Mouse (Mus musculus): ENCODE measurements around the gene Tmem182. TPM values are rescaled to one million over a fixed set of nuclear protein-coding genes. Genes with fewer than 3 reads are reported as not detected.
A peak's percentile ranks its signal among the peaks of the same experiment; 100 is the strongest.

The Tmem182 gene
- polyA plus RNA-seq, 1 experiment from 2014 or later, result 17.7 TPM

GRCm38 (mm10) chr1:40856846-40857636 is 51.6 kb downstream of the Tmem182 start:
- Histone ChIP-seq H3K4me1 (ENCODE audit: control insufficient read depth, insufficient read depth, low read length) (no peaks in the 10 kb centered on the region), H3K27ac (ENCODE audit: low read depth, low read length) (no peak overlapping the region), H3K36me3 (ENCODE audit: control insufficient read depth, insufficient read depth, low read length) (no peaks in the 10 kb centered on the region), H3K9me3 (replicated peaks; ENCODE audit: control insufficient read depth, low read length) (no peaks in the 10 kb centered on the region), H3K4me2 (no peak overlapping the region), H3K27me3 (ENCODE audit: control insufficient read depth, insufficient read depth, low read length) (no peaks in the 10 kb centered on the region), H3K4me3 (ENCODE audit: low read depth, low read length) (no peak overlapping the region), H3K9ac (ENCODE audit: low read depth, low read length) (no peak overlapping the region)
- ATAC-seq (replicated peaks; ENCODE audit: insufficient number of reproducible peaks, low FRiP score, low TSS enrichment), result no peak
- WGBS (ENCODE audit: insufficient replicate concordance), result 65% methylated on average over 4 of the region's 4 CpGs

DNA sequence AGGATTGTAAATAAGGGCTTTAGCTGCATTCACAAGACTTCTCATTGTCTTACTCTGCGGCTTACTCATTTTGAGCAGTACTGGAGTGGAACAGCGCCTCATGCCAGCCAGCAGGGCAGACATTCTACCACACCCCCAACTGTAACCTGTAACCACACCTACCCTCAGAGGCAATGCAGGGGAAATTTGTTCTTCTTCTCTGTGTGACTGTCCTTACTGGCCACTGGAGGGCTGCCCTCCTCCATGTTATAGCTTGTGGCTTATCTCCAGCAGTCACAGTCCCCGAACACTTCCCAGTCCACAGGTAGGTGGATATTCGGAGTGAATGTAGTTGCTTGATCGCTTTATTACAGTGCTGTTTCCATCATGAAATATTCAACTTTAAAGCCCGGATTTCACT is 59.6 kb downstream of the Tmem182 start:
- H3K4me2 ChIP-seq, result no peak overlapping the region
- H3K36me3 ChIP-seq (ENCODE audit: control insufficient read depth, insufficient read depth, low read length), result no peaks in the 10 kb centered on the region
- H3K27ac ChIP-seq (ENCODE audit: low read depth, low read length), result no peak overlapping the region
- H3K4me1 ChIP-seq (ENCODE audit: control insufficient read depth, insufficient read depth, low read length), result no peaks in the 10 kb centered on the region
- WGBS (ENCODE audit: insufficient replicate concordance), result 69% methylated on average over 6 of the region's 6 CpGs
- ATAC-seq (replicated peaks; ENCODE audit: insufficient number of reproducible peaks, low FRiP score, low TSS enrichment), result no peak
- H3K4me3 ChIP-seq (ENCODE audit: low read depth, low read length), result no peak overlapping the region
- H3K9me3 ChIP-seq (replicated peaks; ENCODE audit: control insufficient read depth, low read length), result no peaks in the 10 kb centered on the region
- no peak overlapping the region for H3K9ac ChIP-seq (ENCODE audit: low read depth, low read length)
- no peaks in the 10 kb centered on the region for H3K27me3 ChIP-seq (ENCODE audit: control insufficient read depth, insufficient read depth, low read length)

GRCm38 (mm10) chr1:40867106-40867505 is 61.7 kb downstream of the Tmem182 start:
- H3K4me3 ChIP-seq (ENCODE audit: low read depth, low read length), result no peak overlapping the region
- no peaks in the 10 kb centered on the region for H3K36me3 ChIP-seq (ENCODE audit: control insufficient read depth, insufficient read depth, low read length)
- H3K9ac ChIP-seq (ENCODE audit: low read depth, low read length), result no peak overlapping the region
- H3K4me2 ChIP-seq, result no peak overlapping the region
- no peak overlapping the region for H3K27ac ChIP-seq (ENCODE audit: low read depth, low read length)
- WGBS (ENCODE audit: insufficient replicate concordance), result 80% methylated on average over 3 of the region's 3 CpGs
- no peaks in the 10 kb centered on the region for H3K27me3 ChIP-seq (ENCODE audit: control insufficient read depth, insufficient read depth, low read length)
- H3K4me1 ChIP-seq (ENCODE audit: control insufficient read depth, insufficient read depth, low read length), result no peaks in the 10 kb centered on the region
- H3K9me3 ChIP-seq (replicated peaks; ENCODE audit: control insufficient read depth, low read length), result no peaks in the 10 kb centered on the region
- no peak for ATAC-seq (replicated peaks; ENCODE audit: insufficient number of reproducible peaks, low FRiP score, low TSS enrichment)

GRCm38 (mm10) chr1:40867651-40868050 is 62.2 kb downstream of the Tmem182 start:
- Histone ChIP-seq H3K9me3 (replicated peaks; ENCODE audit: control insufficient read depth, low read length) (no peaks in the 10 kb centered on the region), H3K4me2 (no peak overlapping the region), H3K9ac (ENCODE audit: low read depth, low read length) (no peak overlapping the region), H3K36me3 (ENCODE audit: control insufficient read depth, insufficient read depth, low read length) (no peaks in the 10 kb centered on the region), H3K27me3 (ENCODE audit: control insufficient read depth, insufficient read depth, low read length) (no peaks in the 10 kb centered on the region), H3K27ac (ENCODE audit: low read depth, low read length) (no peak overlapping the region), H3K4me3 (ENCODE audit: low read depth, low read length) (no peak overlapping the region), H3K4me1 (ENCODE audit: control insufficient read depth, insufficient read depth, low read length) (no peaks in the 10 kb centered on the region)
- ATAC-seq (replicated peaks; ENCODE audit: insufficient number of reproducible peaks, low FRiP score, low TSS enrichment), result no peak
- 80% methylated on average over 2 of the region's 2 CpGs for WGBS (ENCODE audit: insufficient replicate concordance)

GRCm38 (mm10) chr1:40873760-40874455 is 68.5 kb downstream of the Tmem182 start:
- ATAC-seq (replicated peaks; ENCODE audit: insufficient number of reproducible peaks, low FRiP score, low TSS enrichment), result no peak
- WGBS (ENCODE audit: insufficient replicate concordance), result 59% methylated on average over 10 of the region's 10 CpGs
- Histone ChIP-seq H3K9ac (ENCODE audit: low read depth, low read length) (no peak overlapping the region), H3K4me3 (ENCODE audit: low read depth, low read length) (no peak overlapping the region), H3K27ac (ENCODE audit: low read depth, low read length) (no peak overlapping the region), H3K4me2 (peak overlapping the region; percentile 27), H3K27me3 (ENCODE audit: control insufficient read depth, insufficient read depth, low read length) (no peaks in the 10 kb centered on the region), H3K9me3 (replicated peaks; ENCODE audit: control insufficient read depth, low read length) (no peaks in the 10 kb centered on the region), H3K36me3 (ENCODE audit: control insufficient read depth, insufficient read depth, low read length) (no peaks in the 10 kb centered on the region), H3K4me1 (ENCODE audit: control insufficient read depth, insufficient read depth, low read length) (no peaks in the 10 kb centered on the region)

GRCm38 (mm10) chr1:40874456-40875375 is 69.3 kb downstream of the Tmem182 start:
- 68% methylated on average over 26 of the region's 26 CpGs for WGBS (ENCODE audit: insufficient replicate concordance)
- Histone ChIP-seq H3K4me3 (ENCODE audit: low read depth, low read length) (no peak overlapping the region), H3K9ac (ENCODE audit: low read depth, low read length) (no peak overlapping the region), H3K36me3 (ENCODE audit: control insufficient read depth, insufficient read depth, low read length) (no peaks in the 10 kb centered on the region), H3K4me2 (peak overlapping the region; percentile 27), H3K4me1 (ENCODE audit: control insufficient read depth, insufficient read depth, low read length) (no peaks in the 10 kb centered on the region), H3K27me3 (ENCODE audit: control insufficient read depth, insufficient read depth, low read length) (no peaks in the 10 kb centered on the region), H3K9me3 (replicated peaks; ENCODE audit: control insufficient read depth, low read length) (no peaks in the 10 kb centered on the region), H3K27ac (ENCODE audit: low read depth, low read length) (no peak overlapping the region)
- ATAC-seq (replicated peaks; ENCODE audit: insufficient number of reproducible peaks, low FRiP score, low TSS enrichment), result no peak

DNA sequence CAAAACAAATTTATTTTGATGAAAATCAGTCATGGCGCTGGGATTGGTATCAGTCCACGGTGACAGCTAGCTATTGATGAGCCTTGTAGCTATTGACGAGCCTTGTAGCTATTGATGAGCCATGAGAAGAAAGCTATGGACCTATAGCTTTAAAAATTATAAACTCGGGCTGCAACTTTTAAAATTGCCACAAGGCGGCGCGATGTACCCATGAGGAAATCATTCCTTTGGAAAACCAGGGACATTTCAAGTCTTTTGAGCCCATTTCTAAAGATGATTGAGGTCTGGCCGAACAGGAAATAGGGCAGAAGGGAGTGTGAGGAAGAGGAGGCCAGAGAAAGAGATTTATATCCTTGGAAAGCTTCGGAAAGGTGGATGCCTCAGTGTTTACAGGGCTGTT is 73.7 kb downstream of the Tmem182 start:
- H3K4me3 ChIP-seq (ENCODE audit: low read depth, low read length), result no peak overlapping the region
- no peaks in the 10 kb centered on the region for H3K9me3 ChIP-seq (replicated peaks; ENCODE audit: control insufficient read depth, low read length)
- H3K4me1 ChIP-seq (ENCODE audit: control insufficient read depth, insufficient read depth, low read length), result no peaks in the 10 kb centered on the region
- H3K27ac ChIP-seq (ENCODE audit: low read depth, low read length), result no peak overlapping the region
- ATAC-seq (replicated peaks; ENCODE audit: insufficient number of reproducible peaks, low FRiP score, low TSS enrichment), result no peak
- H3K27me3 ChIP-seq (ENCODE audit: control insufficient read depth, insufficient read depth, low read length), result no peaks in the 10 kb centered on the region
- 19% methylated on average over 9 of the region's 9 CpGs for WGBS (ENCODE audit: insufficient replicate concordance)
- H3K9ac ChIP-seq (ENCODE audit: low read depth, low read length), result no peak overlapping the region
- H3K4me2 ChIP-seq, result no peak overlapping the region
- H3K36me3 ChIP-seq (ENCODE audit: control insufficient read depth, insufficient read depth, low read length), result no peaks in the 10 kb centered on the region

DNA sequence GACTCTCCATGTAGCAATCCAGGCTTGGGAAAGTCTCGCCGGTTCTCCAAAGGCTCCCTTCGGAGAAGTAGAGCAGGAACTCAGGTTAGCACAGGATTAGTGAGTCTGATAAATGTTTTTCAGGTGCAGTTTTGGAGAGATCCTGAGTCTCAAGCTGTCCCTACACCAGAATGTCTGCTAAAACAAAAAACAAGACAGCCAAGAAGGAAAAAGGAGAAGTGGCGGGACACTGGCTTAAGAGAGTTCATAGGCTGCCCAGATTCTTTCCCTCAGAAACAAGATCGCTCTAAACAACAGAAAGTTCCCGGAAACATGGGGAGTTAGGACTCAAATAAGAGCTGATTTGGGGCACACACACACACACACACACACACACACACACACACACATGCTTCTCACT is 74.1 kb downstream of the Tmem182 start:
- ATAC-seq (replicated peaks; ENCODE audit: insufficient number of reproducible peaks, low FRiP score, low TSS enrichment), result no peak
- WGBS (ENCODE audit: insufficient replicate concordance), result 73% methylated on average over 6 of the region's 6 CpGs
- H3K4me3 ChIP-seq (ENCODE audit: low read depth, low read length), result no peak overlapping the region

More for the DNA sequence above, 74.1 kb downstream of the Tmem182 start:
- H3K36me3 ChIP-seq (ENCODE audit: control insufficient read depth, insufficient read depth, low read length), result no peaks in the 10 kb centered on the region
- no peak overlapping the region for H3K4me2 ChIP-seq
- H3K4me1 ChIP-seq (ENCODE audit: control insufficient read depth, insufficient read depth, low read length), result no peaks in the 10 kb centered on the region
- H3K27ac ChIP-seq (ENCODE audit: low read depth, low read length), result no peak overlapping the region
- H3K9me3 ChIP-seq (replicated peaks; ENCODE audit: control insufficient read depth, low read length), result no peaks in the 10 kb centered on the region
- H3K9ac ChIP-seq (ENCODE audit: low read depth, low read length), result no peak overlapping the region
- no peaks in the 10 kb centered on the region for H3K27me3 ChIP-seq (ENCODE audit: control insufficient read depth, insufficient read depth, low read length)
